Mouse (Mus musculus) thymus, postnatal 10 days (tissue): ENCODE data around the gene Ajm1.

Experiments
- DNase-seq, 2 experiments: peaks; one replicate each; pipeline ENCODE4 v3.0.0; 2021; ENCODE audit warnings: low spot score in 2 of 2

Gene Ajm1

DNA sequence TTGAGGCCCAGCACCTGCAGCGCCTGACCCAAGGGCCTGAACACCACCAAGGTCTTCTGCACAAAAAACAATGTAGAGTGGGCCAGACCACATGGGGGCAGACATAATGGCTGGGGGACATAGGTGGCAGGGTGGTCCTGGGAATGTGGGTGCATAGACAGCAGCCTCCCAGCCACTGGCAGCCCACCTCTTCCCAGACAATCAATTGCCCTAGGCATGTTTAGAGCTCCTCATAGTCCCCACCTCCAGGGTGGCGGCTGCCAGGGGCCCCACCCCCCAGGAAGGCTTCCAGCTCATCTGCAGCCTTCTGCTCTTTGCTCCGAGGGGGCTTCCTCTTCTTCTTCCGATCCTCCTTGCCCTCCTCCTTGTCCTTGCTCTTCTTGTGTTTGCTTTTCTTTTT is 2.0 kb upstream of the Ajm1 start:
- DNase-seq = no peak

DNA sequence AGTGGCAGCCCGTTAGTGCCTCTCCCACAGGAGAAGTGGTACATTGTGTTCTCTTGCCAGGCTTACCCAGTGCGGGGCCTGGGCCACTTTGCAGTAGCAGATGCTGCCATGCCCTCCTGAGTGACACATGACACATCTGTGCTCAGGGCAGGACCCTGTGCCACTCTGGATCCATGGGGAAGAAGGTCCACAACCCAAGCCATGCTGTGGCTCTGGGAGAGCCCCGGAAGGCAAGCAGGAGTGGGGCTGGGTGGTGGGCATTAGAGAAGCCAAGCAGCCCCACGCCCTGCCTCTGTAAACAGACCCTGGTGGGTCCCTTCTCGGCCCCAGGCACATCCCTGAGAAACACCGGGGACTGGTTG is 1.5 kb upstream of the Ajm1 start:
- DNase-seq = no peak

DNA sequence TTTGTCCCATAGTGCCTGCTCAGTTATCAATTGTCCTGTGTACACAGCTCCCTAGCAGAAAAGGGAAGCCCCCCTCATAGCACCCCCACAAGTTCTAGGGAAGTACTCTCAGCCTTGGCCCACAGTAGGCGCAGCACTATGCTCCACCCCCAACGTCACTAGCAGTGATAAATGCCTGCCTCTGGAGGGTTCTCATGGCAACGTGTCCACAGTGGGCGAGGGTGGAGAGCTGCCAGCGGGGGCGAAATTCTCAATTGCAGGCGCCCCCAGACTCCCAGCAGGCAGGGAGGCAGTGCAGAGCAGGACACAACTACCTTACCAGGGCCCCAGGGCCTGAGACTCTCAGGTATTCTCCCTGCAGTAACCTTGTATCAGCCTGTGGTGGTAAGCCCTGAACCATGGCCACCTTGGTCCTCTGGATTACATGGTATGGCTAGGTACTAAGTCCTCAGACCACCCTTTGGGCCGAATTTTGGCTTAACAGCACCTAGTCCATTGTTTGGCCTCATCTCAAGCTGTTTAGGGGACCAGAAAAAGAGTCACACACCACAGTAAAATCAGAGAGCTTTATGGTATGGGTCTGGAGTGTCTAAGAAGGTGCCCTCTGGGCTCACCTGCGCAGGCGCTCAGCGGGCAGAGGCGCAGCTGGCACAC is 1.0 kb upstream of the Ajm1 start:
- DNase-seq = no peak

DNA sequence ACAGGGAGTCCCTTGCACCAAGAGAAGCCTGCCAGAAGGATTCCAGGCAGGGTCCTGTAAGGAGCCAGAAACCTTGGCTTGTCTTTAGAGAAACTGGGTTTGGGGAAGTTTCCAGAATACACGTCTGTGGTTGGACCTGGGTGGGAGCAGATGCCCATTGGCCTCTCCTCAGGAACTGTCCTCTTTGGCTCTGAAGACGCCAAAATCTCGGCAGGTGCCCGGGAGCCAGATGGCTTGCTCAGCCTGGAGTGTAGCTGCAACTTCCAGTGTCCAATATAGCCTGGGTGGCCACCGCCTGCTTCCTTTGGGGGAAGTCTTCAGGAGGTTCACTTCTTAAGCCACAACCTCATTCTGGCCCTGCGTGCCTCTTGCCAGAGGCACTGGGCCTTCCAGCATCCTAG is 344 bp upstream of the Ajm1 start:
- DNase-seq = no peak

DNA sequence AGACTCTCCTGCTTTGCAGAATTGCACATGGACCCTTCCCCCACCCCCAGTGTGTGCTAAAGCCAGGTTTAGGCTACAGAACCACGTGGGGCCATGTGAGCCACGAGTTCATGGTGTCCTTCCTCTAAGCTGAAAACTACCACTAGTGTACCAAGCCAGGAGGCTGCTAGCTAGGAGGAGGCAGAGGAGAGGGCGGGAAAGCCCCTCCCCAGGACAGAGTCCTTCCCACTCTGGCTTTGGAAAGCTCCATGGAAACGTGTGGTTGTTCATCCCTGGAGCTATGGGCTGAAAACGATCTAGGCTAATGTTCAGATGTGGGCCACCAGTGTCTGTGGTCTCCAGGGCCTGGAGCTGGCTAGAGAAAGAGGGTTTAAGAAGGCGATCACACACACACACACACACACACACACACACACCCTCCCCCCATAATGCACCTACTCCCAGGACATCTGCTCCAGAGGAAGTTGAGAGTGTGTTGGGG is 896 bp downstream of the Ajm1 start:
- DNase-seq = no peak

GRCm38 (mm10) chr2:25579737-25580460 is 1.7 kb downstream of the Ajm1 start:
- peak; percentile 58 to 74 for DNase-seq

GRCm38 (mm10) chr2:25578796-25579736 is 2.5 kb downstream of the Ajm1 start:
- DNase-seq = no peak

- no peak for DNase-seq
Measured at GRCm38 (mm10) chr2:25577951-25578795, 3.4 kb downstream of the Ajm1 start.

GRCm38 (mm10) chr2:25576965-25577891 is 4.3 kb downstream of the Ajm1 start:
- DNase-seq = no peak

GRCm38 (mm10) chr2:25576028-25576850 is 5.3 kb downstream of the Ajm1 start:
- DNase-seq = no peak

DNA sequence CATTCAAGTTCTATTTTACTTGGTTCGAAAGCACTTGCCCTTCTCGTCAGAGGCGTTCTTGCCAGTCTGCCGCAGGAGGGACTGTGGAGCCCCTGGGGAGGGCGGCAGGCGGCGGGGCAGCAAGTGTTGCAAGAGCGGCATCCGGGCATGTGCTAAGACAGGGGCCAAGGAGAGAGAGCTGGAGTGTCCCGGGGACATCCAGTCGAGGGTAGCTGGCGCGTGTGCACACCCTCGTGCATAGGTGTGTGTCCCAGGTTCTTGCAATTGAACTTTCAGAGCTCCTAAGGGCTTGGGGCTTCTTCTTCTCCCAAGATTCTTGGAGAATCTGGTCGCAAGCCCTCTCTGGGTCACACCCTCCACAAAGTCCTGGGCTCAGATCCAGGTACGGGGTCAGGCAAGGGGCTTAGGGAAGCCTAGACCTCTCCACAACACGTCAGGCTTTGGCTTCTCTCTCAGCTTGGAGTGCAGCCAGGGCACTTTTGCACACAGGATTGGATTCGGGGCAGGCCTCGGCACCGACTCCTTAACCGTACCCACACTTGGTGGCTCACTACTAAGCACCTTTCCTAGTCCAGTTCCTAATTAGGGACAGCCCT is 6.0 kb downstream of the Ajm1 start:
- peak; percentile 57 to 63 for DNase-seq

DNA sequence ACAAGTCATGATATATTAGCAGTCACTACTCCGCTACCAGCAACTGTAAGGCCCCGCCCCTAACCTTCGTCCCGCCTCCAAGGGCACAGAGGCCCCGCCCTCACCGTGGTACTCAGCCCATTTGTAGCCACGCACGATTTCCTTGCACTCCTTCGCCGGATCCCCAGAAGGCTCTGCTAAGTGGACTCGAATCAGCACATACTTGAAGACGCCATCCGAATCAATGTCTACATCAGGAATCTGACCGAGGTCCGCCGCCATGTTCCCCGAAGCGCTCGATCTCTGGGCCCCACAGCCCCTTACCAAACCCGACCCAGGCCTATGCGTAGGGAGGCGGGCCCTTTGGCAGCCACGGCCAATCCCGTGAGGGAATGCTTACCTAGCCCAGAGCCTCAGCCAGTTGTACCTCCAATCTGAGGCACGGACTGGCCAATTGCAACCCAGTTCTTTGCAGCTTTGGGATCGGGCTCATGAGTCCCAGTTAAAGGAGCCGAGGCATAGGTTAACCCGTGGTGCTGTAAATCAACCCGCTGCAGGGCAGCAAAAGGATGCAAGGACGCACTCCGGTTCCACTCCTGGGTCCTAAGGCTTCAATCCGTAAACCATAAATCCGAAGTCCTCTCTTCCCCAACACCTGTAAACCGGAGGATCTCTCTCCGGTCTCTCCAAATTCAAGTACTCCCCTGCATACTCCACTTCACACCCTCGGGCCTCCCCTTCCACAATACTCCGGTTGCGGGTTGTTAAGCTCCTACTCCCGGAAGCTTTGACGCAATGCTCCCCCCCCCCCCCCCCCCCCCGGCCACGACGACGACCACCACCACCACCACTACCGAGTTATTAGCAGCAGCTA is 6.8 kb downstream of the Ajm1 start, which contains the start of the genes Mamdc4 and Phpt1:
Mamdc4 (minus strand) TSS at position 267 of the 853 bp plus-strand sequence.
Phpt1 (minus strand) TSS at position 646 of the 853 bp plus-strand sequence.
- peak; percentile 93 to 96 for DNase-seq

- peak in 1 of 2 experiments; percentile 32 for DNase-seq
Measured at GRCm38 (mm10) chr2:25574136-25574535, 7.4 kb downstream of the Ajm1 start.

GRCm38 (mm10) chr2:25573068-25573467 is 8.5 kb downstream of the Ajm1 start:
- DNase-seq = no peak

GRCm38 (mm10) chr2:25571221-25571620 is 10.3 kb downstream of the Ajm1 start:
- no peak for DNase-seq

GRCm38 (mm10) chr2:25569323-25569722 is 12.2 kb downstream of the Ajm1 start:
- DNase-seq = no peak

- no peak for DNase-seq
Measured at GRCm38 (mm10) chr2:25568473-25569019, 13.0 kb downstream of the Ajm1 start.
